Mouse (Mus musculus) kidney, embryonic 16.5 days (tissue): ENCODE data around the gene Cers5. TPM values are rescaled to one million over a fixed set of nuclear protein-coding genes. Genes with fewer than 3 reads are reported as not detected.

Experiments
- ATAC-seq: fragments of 200-750 bp; cut with Nextera tagmentation; 2 replicates; pipeline ENCODE4 v1.8.0; 2017; ENCODE audit warnings: moderate TSS enrichment; ENCODE audit not compliant: low FRiP score, low TSS enrichment
- H3K27ac ChIP-seq: fragments of 300-500 bp; sonication (generic); 2 replicates; pipeline ENCODE4 v1.5.1; 2014; ENCODE audit warnings: low read length
- H3K27me3 ChIP-seq: fragments of 300-500 bp; sonication (generic); 2 replicates; pipeline ENCODE4 v1.6.1; 2014; ENCODE audit warnings: low read length, control low read depth, mixed read lengths; ENCODE audit not compliant: insufficient read depth
- H3K36me3 ChIP-seq: fragments of 300-500 bp; sonication (generic); 2 replicates; pipeline ENCODE4 v1.6.1; 2014; ENCODE audit warnings: low read length, control low read depth, mixed read lengths; ENCODE audit not compliant: insufficient read depth
- H3K4me1 ChIP-seq: fragments of 300-500 bp; sonication (generic); 2 replicates; pipeline ENCODE4 v1.6.1; 2014; ENCODE audit warnings: low read length, control low read depth, mixed read lengths; ENCODE audit not compliant: insufficient read depth
- H3K4me2 ChIP-seq: fragments of 300-500 bp; sonication (generic); replicated peaks from 2 replicates; pipeline ENCODE4 v1.6.1; 2014; ENCODE audit warnings: low read depth, low read length
- H3K4me3 ChIP-seq: fragments of 300-500 bp; sonication (generic); 2 replicates; pipeline ENCODE4 v1.5.1; 2014; ENCODE audit warnings: mild to moderate bottlenecking, low read length
- H3K9ac ChIP-seq: fragments of 300-500 bp; sonication (generic); replicated peaks from 2 replicates; pipeline ENCODE4 v1.6.1; 2014; ENCODE audit warnings: low read length
- H3K9me3 ChIP-seq: fragments of 300-500 bp; sonication (generic); 2 replicates; pipeline ENCODE4 v1.6.1; 2016; ENCODE audit warnings: low read length, control low read depth
- WGBS: fragments of 180-500 bp; shearing (Covaris S2); extraction: QIAGEN DNeasy Blood & Tissue Kit; methylation state at CpG from one replicate; pipeline ENCODE4 v1.1.7; 2014; 5-methylcytosine and 5-hydroxymethylcytosine counted together
- polyA plus RNA-seq: library from polyadenylated mRNA; unstranded; fragments of >200 nt; fragmentation: Nextera tagmentation; extraction: Ambion mirVana; gene quantifications from 2 replicates; pipeline ENCODE4 v1.2.1, GENCODE M21; 2015

Gene Cers5
- polyA plus RNA-seq, 1 experiment from 2014 or later, result 87.2 TPM

GRCm38 (mm10) chr15:99721921-99722743, 50.6 kb downstream of the Cers5 start:
- H3K9ac ChIP-seq, result no peak overlapping the region
- no peaks in the 10 kb centered on the region for H3K9me3 ChIP-seq
- H3K36me3 ChIP-seq, result 0 out of 2 replicates have a peak, but pooled peaks cover 4% of the 10 kb centered on the region
- H3K27ac ChIP-seq, result no peak overlapping the region
- H3K4me2 ChIP-seq, result no peak overlapping the region
- no peak for ATAC-seq
- peaks cover 49% of the 10 kb centered on the region for H3K4me1 ChIP-seq
- no peaks in the 10 kb centered on the region for H3K27me3 ChIP-seq
- 72% methylated on average over 25 of the region's 25 CpGs for WGBS
- H3K4me3 ChIP-seq, result no peak overlapping the region

- Histone ChIP-seq H3K4me3 (no peak overlapping the region), H3K4me2 (no peak overlapping the region), H3K9ac (no peak overlapping the region), H3K27me3 (no peaks in the 10 kb centered on the region), H3K27ac (no peak overlapping the region), H3K4me1 (peaks cover 63% of the 10 kb centered on the region), H3K9me3 (no peaks in the 10 kb centered on the region), H3K36me3 (0 out of 2 replicates have a peak, but pooled peaks cover 4% of the 10 kb centered on the region)
- WGBS, result 79% methylated on average over 8 of the region's 8 CpGs
- no peak for ATAC-seq
Observed at GRCm38 (mm10) chr15:99719865-99720264, 52.8 kb downstream of the Cers5 start.

GRCm38 (mm10) chr15:99718461-99719021, 54.1 kb downstream of the Cers5 start:
- Histone ChIP-seq H3K4me3 (peak overlapping the region; percentile 33; the same call in 1 of the 2 replicates), H3K4me2 (peak overlapping the region; percentile 40; the same call in 1 of the 2 replicates), H3K27me3 (no peaks in the 10 kb centered on the region), H3K9ac (0 out of 2 replicates have a peak overlapping the region, but pooled peaks have one; percentile 24), H3K27ac (peak overlapping the region; percentile 75), H3K4me1 (peaks cover 50% of the 10 kb centered on the region), H3K9me3 (no peaks in the 10 kb centered on the region), H3K36me3 (peaks cover 12% of the 10 kb centered on the region)
- no peak for ATAC-seq
- 63% methylated on average over 9 of the region's 9 CpGs for WGBS

GRCm38 (mm10) chr15:99717386-99718334, 55.0 kb downstream of the Cers5 start, which contains the start of gene Gpd1:
Gene Gpd1, plus strand, starts transcription at chr15:99717515.
- Histone ChIP-seq H3K9ac (peak within 1 kb of the TSS; percentile 57), H3K4me3 (peak within 1 kb of the TSS; percentile 33), H3K4me2 (peak within 1 kb of the TSS; percentile 40), H3K9me3 (no peaks in the 10 kb centered on the region), H3K4me1 (peaks cover 41% of the 10 kb centered on the region), H3K27me3 (no peaks in the 10 kb centered on the region), H3K36me3 (peaks cover 21% of the 10 kb centered on the region), H3K27ac (peak within 1 kb of the TSS; percentile 75)
- ATAC-seq, result peak; percentile 65
- WGBS, result 43% methylated on average over 23 of the region's 26 CpGs

GRCm38 (mm10) chr15:99716814-99717213, 55.9 kb downstream of the Cers5 start:
- Histone ChIP-seq H3K4me3 (no peak overlapping the region), H3K9ac (no peak overlapping the region), H3K4me2 (no peak overlapping the region), H3K36me3 (peaks cover 30% of the 10 kb centered on the region), H3K27ac (no peak overlapping the region), H3K4me1 (peaks cover 41% of the 10 kb centered on the region), H3K27me3 (no peaks in the 10 kb centered on the region), H3K9me3 (no peaks in the 10 kb centered on the region)
- 68% methylated on average over 11 of the region's 12 CpGs for WGBS
- ATAC-seq, result no peak

- Histone ChIP-seq H3K4me3 (no peak overlapping the region), H3K9ac (no peak overlapping the region; the same call in 1 of the 2 replicates), H3K36me3 (peaks cover 35% of the 10 kb centered on the region), H3K4me2 (no peak overlapping the region), H3K9me3 (no peaks in the 10 kb centered on the region), H3K27ac (peak overlapping the region; percentile 15; the same call in 1 of the 2 replicates), H3K27me3 (no peaks in the 10 kb centered on the region), H3K4me1 (peaks cover 41% of the 10 kb centered on the region)
- 55% methylated on average over 11 of the region's 11 CpGs for WGBS
- peak; percentile 15; the same call in 1 of the 2 replicates for ATAC-seq
Observed at GRCm38 (mm10) chr15:99715982-99716746, 56.5 kb downstream of the Cers5 start.

- H3K27ac ChIP-seq, result peak overlapping the region; percentile 15; the same call in 1 of the 2 replicates
- H3K9me3 ChIP-seq, result no peaks in the 10 kb centered on the region
- peaks cover 41% of the 10 kb centered on the region for H3K4me1 ChIP-seq
- 67% methylated on average over 13 of the region's 13 CpGs for WGBS
- H3K36me3 ChIP-seq, result peaks cover 39% of the 10 kb centered on the region
- no peak overlapping the region for H3K4me3 ChIP-seq
- H3K4me2 ChIP-seq, result no peak overlapping the region
- no peaks in the 10 kb centered on the region for H3K27me3 ChIP-seq
- H3K9ac ChIP-seq, result no peak overlapping the region; the same call in 1 of the 2 replicates
- no peak for ATAC-seq
Observed at GRCm38 (mm10) chr15:99715361-99715865, 57.3 kb downstream of the Cers5 start.

GRCm38 (mm10) chr15:99714858-99715257, 57.8 kb downstream of the Cers5 start:
- no peaks in the 10 kb centered on the region for H3K9me3 ChIP-seq
- H3K36me3 ChIP-seq, result peaks cover 44% of the 10 kb centered on the region
- whole genome bisulfite sequencing, result 61% methylated on average over 7 of the region's 7 CpGs

More at GRCm38 (mm10) chr15:99714858-99715257, 57.8 kb downstream of the Cers5 start:
- Histone ChIP-seq H3K9ac (no peak overlapping the region), H3K27ac (no peak overlapping the region), H3K4me1 (peaks cover 41% of the 10 kb centered on the region), H3K4me2 (no peak overlapping the region), H3K27me3 (no peaks in the 10 kb centered on the region), H3K4me3 (no peak overlapping the region)
- 0 out of 2 replicates have a peak, but pooled peaks have one; percentile 28 for ATAC-seq
